Mouse (Mus musculus): ENCODE results near the gene Vti1a.
A peak's percentile ranks its signal among the peaks of the same experiment; 100 is the strongest.

Vti1a gene

GRCm38 (mm10) chr19:55316109-55316714, at the start of gene Vti1a:
TSS of gene Vti1a (plus strand) at chr19:55316295.
- DNase-seq (ENCODE audit: low spot score) = peak; percentile 94

GRCm38 (mm10) chr19:55266786-55267185, 49.3 kb upstream of the Vti1a start:
- no peak for DNase-seq (ENCODE audit: low spot score)

- no peak for DNase-seq (ENCODE audit: low spot score)
Observed at GRCm38 (mm10) chr19:55268150-55268549, 47.9 kb upstream of the Vti1a start.

GRCm38 (mm10) chr19:55269051-55269450, 47.0 kb upstream of the Vti1a start:
- no peak for DNase-seq (ENCODE audit: low spot score)

DNA sequence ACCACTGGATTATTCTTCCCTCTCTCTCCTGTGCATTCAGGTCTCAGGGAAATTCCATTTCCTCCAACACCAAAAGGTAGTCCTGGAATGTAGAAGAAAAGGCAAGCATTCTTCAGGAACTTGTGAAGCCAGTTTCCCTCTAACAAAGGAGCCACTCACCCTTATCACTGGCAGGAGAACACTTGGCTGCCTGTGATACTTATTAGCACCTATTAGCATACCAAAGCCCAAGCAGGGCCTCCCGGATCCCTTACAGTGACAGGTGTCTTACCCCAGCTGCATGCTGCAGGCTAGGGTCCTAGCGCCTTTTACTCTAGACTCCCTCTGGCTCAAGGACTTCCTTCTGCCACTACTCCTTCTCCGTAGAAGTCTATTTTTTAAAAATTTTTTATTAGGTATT, 44.6 kb upstream of the Vti1a start:
- DNase-seq (ENCODE audit: low spot score) = no peak

DNA sequence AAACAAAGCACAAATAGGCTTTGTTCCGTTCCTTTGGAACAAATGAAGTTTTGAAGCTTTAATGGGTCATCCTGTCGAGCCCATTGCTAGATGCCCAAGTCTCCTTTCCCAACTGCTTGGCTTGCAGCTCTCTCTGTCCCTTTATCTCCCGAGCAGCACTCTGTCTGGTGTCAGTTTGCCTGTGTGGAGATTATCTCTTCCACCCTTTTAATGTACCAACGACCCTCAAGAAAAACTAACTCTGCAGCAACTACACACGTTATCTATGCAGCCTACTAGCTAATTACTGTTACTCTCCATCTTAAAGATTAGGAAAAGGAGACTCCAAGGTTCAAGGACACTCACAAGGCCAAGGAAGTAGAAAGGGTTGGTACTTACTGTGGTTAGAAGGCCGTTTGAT, 42.8 kb upstream of the Vti1a start:
- DNase-seq (ENCODE audit: low spot score) = no peak

DNA sequence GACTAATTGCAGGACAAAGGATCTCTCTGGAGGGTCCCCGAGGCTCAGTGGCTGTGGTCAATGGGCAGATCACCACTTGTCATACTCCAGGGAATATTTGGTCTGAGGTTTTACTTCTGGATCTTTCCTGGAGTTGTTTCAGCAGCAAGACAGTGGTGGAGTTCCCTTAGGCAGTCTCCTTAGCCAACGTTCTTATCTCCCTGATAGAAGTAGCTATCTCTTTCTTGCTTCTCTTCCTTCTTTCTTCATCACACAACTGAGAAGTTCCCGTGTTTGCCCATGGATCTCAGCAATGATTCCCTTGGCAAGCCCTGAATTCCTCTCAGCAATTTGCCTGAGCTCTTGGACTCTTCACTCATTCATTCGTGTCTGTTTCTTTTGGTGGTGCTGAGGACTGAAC, 40.0 kb upstream of the Vti1a start:
- no peak for DNase-seq (ENCODE audit: low spot score)

DNA sequence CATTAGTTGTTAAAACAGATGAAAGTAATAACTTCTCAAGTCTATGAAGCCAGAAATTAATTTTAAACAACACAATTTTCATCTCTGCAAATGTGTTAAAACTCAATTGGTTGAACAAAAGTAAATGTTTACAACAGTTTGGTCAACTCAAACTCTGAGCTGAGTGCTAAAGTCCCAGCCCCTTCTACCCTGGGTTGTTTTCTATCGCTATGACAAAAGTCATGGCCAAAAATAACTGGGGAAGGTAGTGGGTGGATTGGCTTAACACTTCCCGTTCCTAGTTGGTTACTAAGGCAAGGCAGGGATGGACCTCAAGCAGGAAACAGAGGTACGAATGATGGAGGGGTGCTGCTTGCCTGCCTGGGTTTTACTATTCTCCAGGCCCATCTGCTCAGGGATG, 39.3 kb upstream of the Vti1a start:
- DNase-seq (ENCODE audit: low spot score) = no peak

DNA sequence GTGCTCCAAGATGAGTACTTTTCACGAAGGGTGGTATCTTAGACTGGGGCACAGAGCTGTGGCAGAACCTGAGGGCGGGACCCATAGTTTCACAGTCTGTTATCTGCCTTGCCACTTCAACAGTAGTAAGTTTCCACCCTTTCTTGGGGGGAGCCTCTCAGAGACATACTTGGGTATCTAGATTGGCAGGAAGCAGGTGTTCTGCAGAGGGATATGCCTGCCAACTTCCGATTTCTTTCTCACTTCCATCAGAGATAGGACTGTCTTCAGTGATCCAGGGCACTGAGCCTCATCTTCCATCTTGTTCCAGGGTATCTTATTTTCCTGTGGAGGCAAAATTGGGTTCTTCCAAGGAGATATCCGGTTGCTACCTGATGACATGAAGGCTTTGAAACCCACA, 32.0 kb upstream of the Vti1a start:
- DNase-seq (ENCODE audit: low spot score) = no peak

GRCm38 (mm10) chr19:55286034-55286433, 30.1 kb upstream of the Vti1a start:
- DNase-seq (ENCODE audit: low spot score) = no peak

DNA sequence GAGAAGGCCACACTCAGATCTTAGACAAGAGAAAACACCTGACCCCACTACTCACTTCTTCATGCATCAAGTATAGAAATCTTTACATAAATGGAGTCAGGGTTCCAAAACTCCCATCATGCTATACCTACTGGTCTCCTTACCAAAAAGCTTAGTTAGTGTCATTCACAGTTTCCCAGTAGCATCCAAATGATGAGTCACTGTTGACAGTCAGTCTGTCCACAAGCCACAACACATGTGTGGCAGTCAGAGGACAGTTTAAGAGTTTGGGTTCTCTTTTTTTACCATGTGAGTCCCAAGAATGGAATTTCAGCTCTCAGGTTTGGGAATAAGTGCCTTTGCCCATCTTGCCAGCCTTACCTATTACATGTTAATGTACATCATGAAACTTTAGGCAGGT, 27.1 kb upstream of the Vti1a start:
- DNase-seq (ENCODE audit: low spot score) = no peak

GRCm38 (mm10) chr19:55290621-55291270, 25.3 kb upstream of the Vti1a start:
- no peak for DNase-seq (ENCODE audit: low spot score)

GRCm38 (mm10) chr19:55292210-55292850, 23.8 kb upstream of the Vti1a start:
- DNase-seq (ENCODE audit: low spot score) = no peak

- DNase-seq (ENCODE audit: low spot score) = no peak
Observed at GRCm38 (mm10) chr19:55293175-55293574, 22.9 kb upstream of the Vti1a start.

- no peak for DNase-seq (ENCODE audit: low spot score)
Observed at GRCm38 (mm10) chr19:55295075-55295474, 21.0 kb upstream of the Vti1a start.

- DNase-seq (ENCODE audit: low spot score) = no peak
Observed at GRCm38 (mm10) chr19:55295556-55295955, 20.5 kb upstream of the Vti1a start.

GRCm38 (mm10) chr19:55296301-55296700, 19.8 kb upstream of the Vti1a start:
- no peak for DNase-seq (ENCODE audit: low spot score)

- DNase-seq (ENCODE audit: low spot score) = no peak
Observed at GRCm38 (mm10) chr19:55297489-55297888, 18.6 kb upstream of the Vti1a start.

DNA sequence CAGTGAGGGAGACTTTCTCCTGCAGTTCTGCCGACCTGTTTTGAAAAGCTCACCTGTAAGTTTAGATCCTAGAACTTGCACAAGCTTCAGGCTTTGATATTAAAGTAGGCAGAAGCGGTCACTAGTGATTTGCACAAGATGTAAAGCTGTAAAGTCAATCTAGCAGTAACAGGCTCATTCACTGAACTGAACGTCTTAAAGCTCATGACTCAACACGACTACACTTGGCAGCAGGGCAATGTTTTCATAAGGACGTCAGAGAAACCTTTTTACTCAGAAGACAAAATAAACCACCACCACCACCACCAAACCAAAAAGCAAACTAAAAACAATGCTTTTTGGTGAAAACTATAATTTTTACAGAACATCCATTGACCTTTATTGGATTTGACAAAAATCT, 18.1 kb upstream of the Vti1a start:
- no peak for DNase-seq (ENCODE audit: low spot score)

GRCm38 (mm10) chr19:55299378-55299777, 16.7 kb upstream of the Vti1a start:
- DNase-seq (ENCODE audit: low spot score) = no peak

DNA sequence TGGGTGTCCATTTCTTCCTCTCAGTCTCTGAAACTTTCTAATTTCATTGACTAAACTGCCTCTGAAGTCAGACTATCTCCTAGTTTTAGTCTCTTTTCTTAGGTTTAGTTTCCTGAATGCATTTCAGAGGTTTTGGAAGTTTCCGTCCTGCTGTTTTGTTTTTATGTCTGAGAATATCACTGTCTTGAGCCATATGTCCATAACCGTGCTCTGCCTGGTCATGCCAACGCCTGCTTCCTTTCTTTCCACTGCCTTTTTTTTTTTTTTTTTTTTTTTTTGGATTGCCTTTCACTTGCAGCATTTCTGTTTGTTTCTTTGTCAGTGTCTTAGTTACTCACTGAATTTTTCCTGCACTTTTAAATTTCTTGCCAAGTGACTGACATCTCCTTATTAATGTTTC, 15.6 kb upstream of the Vti1a start:
- DNase-seq (ENCODE audit: low spot score) = no peak

GRCm38 (mm10) chr19:55305024-55305423, 11.1 kb upstream of the Vti1a start:
- DNase-seq (ENCODE audit: low spot score) = peak; percentile 48

GRCm38 (mm10) chr19:55311874-55312273, 4.2 kb upstream of the Vti1a start:
- no peak for DNase-seq (ENCODE audit: low spot score)

GRCm38 (mm10) chr19:55313649-55314048, 2.4 kb upstream of the Vti1a start:
- DNase-seq (ENCODE audit: low spot score) = no peak

All from MN1 (cell line).